Mouse (Mus musculus): ENCODE results near the gene Aoc1. TPM values are rescaled to one million over a fixed set of nuclear protein-coding genes. Genes with fewer than 3 reads are reported as not detected.
"Not testable (repeated sequence)": the region's sequence is repeated elsewhere in the genome, so short reads cannot be mapped to it uniquely, and the experiment has no call there.

Aoc1 gene
- polyA plus RNA-seq, 1 experiment from 2014 or later = not detected

DNA sequence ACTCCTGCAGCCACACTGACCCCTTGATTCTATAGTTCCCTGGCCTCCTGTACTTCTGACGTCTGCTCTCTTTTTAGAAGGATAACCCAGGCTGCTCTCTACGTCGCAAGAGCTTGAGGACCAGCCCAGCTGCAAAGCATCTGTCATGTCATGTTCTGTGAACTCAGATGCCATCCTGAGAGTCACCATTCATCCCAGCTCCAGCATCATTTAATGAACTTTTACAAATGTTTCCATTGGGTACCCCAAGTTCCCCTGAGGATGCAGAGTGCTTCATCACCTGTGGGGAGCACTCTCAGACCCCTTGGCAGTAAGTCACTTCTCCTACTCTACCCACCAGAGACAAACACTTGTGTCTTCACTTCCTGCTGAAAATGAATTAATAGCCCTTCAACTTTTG, 8.5 kb upstream of the Aoc1 start:
- Histone ChIP-seq H3K4me1 (peaks cover 20% of the 10 kb centered on the region), H3K4me2 (no peak overlapping the region), H3K9ac (no peak overlapping the region), H3K27ac (no peak overlapping the region), H3K9me3 (replicated peaks) (no peaks in the 10 kb centered on the region), H3K36me3 (ENCODE audit: poor library complexity, severe bottlenecking) (no peaks in the 10 kb centered on the region), H3K4me3 (no peak overlapping the region), H3K27me3 (peaks cover 77% of the 10 kb centered on the region)
- 71% methylated on average over 3 of the region's 3 CpGs for WGBS
- ATAC-seq = no peak

DNA sequence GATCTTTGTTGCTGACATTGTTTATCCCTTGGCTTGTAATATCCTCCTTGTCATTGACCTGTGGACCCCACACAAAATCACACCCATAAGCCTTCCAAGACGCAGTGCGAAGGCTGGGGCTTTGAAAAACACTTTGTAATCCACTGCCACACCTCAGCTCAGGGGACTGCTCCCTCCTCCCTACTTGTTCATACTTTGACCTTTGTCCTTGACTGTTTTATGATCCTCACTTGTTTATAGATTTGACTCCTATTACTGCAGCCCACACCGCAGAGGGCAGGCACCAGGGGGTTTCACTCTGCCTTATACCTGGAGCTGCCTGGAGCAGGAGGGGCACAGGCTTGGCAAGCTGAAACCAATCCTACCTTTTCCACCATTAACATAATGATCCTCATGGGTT, 8.0 kb upstream of the Aoc1 start:
- 74% methylated on average over 3 of the region's 3 CpGs for WGBS
- Histone ChIP-seq H3K27me3 (peaks cover 79% of the 10 kb centered on the region), H3K36me3 (ENCODE audit: poor library complexity, severe bottlenecking) (no peaks in the 10 kb centered on the region), H3K9ac (no peak overlapping the region), H3K4me2 (no peak overlapping the region), H3K4me1 (peaks cover 20% of the 10 kb centered on the region), H3K27ac (no peak overlapping the region), H3K4me3 (no peak overlapping the region), H3K9me3 (replicated peaks) (no peaks in the 10 kb centered on the region)
- no peak for ATAC-seq

DNA sequence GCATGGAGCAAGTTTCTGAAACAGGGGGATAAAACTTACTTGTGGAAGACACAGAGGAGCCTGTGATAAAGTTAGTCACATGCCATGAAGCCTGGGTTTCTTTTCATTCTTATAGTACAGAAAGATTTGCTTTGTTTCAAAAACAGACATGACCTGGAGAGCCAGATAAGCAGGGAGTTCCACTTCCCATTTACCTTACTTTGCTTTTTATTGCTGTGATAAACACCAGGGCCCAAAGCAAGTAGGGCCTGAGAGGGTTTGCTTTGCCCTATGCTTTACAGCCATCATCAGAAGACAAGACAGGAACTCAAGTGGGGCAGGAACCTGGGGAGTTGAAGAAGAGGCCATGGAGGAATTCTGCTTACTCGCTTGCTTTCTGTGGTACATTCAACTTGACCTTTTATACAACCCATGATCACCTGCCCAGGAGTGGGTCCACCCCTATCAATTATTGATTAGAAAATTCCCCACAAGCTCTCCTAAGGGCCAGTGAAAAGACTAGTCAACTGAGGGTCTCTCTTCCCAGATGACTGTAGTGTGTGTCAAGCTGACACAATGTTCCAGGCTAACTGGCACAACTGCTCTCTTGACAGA, 7.4 kb upstream of the Aoc1 start:
- no peak overlapping the region for H3K4me3 ChIP-seq
- no peaks in the 10 kb centered on the region for H3K36me3 ChIP-seq (ENCODE audit: poor library complexity, severe bottlenecking)
- H3K9ac ChIP-seq = no peak overlapping the region
- H3K9me3 ChIP-seq (replicated peaks) = no peaks in the 10 kb centered on the region
- ATAC-seq = no peak
- WGBS = 93% methylated on average over 1 of the region's 1 CpGs
- H3K27me3 ChIP-seq = peaks cover 79% of the 10 kb centered on the region
- peaks cover 20% of the 10 kb centered on the region for H3K4me1 ChIP-seq
- H3K4me2 ChIP-seq = no peak overlapping the region
- no peak overlapping the region for H3K27ac ChIP-seq

DNA sequence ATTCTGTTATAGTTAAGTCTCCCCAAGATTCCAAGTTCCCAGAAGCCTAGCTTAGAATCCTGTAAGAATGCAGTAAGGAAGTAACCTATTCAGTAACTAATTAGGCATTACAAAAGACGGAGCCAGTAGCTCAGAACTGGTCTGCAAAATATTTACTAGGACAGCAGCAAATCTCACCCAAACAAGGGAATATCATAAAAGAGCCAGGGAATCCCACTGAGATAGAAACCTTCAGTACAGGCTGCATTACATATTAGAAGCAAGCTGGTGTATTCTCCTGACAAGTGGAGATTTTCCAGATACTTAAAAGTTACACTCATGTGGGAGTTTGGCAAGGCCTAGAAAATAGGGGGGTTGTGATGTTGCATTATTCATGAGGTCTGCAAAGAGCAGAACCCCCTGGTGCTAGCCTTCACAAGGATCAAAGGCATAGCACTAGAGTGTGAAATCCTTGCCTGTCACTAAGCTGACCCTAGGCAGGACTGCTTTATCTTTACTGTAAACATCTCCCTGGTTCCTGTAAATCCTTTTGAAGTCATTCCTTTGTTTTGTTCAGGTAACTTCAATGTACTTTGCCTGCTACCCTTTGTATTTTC, 6.2 kb upstream of the Aoc1 start:
- H3K4me3 ChIP-seq; H3K9me3 ChIP-seq (replicated peaks); H3K9ac ChIP-seq; H3K27ac ChIP-seq; H3K4me2 ChIP-seq; ATAC-seq; H3K36me3 ChIP-seq (ENCODE audit: poor library complexity, severe bottlenecking): not testable (repeated sequence)
- 0% methylated on average over 1 of the region's 1 CpGs for WGBS
- Histone ChIP-seq H3K27me3 (peaks cover 76% of the 10 kb centered on the region), H3K4me1 (peaks cover 20% of the 10 kb centered on the region)

DNA sequence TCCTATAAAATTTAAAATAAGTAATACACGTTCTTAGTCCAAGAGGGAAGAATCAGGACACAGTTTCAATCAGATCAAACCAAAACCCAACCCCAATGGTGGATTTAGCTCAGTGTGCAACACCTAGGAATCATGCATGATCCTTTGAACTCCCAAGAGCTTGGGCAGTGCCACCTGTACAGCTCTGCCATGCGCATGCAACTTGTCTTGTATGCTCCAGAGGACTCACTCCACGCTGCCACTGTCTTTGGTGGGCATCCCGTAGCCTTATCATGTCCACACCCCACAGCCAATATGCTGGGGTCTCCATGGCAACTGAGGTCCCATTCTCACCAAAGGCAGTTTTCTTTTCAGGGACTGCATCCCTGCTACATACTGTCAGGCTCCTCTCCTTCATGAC, 5.5 kb upstream of the Aoc1 start:
- H3K4me2 ChIP-seq = no peak overlapping the region
- no peak overlapping the region for H3K9ac ChIP-seq
- H3K4me1 ChIP-seq = peaks cover 20% of the 10 kb centered on the region
- no peaks in the 10 kb centered on the region for H3K9me3 ChIP-seq (replicated peaks)
- H3K27me3 ChIP-seq = peaks cover 76% of the 10 kb centered on the region
- no peak overlapping the region for H3K4me3 ChIP-seq
- ATAC-seq = no peak
- no peaks in the 10 kb centered on the region for H3K36me3 ChIP-seq (ENCODE audit: poor library complexity, severe bottlenecking)
- no peak overlapping the region for H3K27ac ChIP-seq
- WGBS = 36% methylated on average over 4 of the region's 4 CpGs

DNA sequence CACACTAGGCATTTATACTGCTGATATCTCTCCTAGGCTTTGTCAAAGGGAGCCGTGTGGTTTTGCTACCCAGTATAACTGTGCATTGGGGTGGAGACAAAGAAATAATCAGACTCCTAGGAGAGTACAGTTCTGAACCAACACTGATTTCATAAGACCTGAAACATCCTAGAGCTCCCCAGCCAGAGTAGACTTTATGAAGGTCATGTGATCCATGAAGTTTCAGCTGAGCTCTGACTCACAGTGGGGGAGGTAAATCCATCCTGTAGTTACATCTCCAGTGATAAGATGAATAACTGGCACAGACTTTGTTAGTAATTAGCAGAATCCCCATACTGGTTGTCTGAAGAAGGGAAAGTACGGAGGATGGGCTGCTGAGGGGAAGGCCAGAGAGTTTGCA, 2.9 kb upstream of the Aoc1 start:
- ATAC-seq = no peak
- H3K4me2 ChIP-seq = no peak overlapping the region
- WGBS = 88% methylated on average over 2 of the region's 2 CpGs
- H3K4me1 ChIP-seq = peaks cover 20% of the 10 kb centered on the region
- peaks cover 66% of the 10 kb centered on the region for H3K27me3 ChIP-seq
- H3K36me3 ChIP-seq (ENCODE audit: poor library complexity, severe bottlenecking) = no peaks in the 10 kb centered on the region
- no peak overlapping the region for H3K4me3 ChIP-seq
- no peak overlapping the region for H3K27ac ChIP-seq
- H3K9ac ChIP-seq = no peak overlapping the region
- no peaks in the 10 kb centered on the region for H3K9me3 ChIP-seq (replicated peaks)

DNA sequence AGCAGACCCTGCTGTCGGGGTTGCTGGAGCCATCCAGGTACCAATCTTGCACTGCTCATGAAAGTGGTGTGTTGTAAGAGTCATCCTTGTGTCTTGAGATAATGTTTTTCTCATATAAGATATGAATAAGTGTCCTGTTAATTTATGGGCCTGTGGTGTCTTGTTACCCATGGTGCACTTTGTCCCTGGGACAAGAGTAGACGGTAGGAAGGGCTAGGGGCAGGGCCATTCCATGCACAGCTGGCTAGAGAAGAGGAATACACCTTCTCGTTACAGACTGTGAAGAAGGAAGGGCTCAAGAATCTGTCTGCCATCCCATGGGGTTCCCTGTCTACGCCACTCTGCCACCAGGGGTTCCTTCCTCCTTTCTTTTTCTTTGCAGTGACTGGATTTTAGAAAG, 1.9 kb downstream of the Aoc1 start:
- H3K4me1 ChIP-seq = no peaks in the 10 kb centered on the region
- no peaks in the 10 kb centered on the region for H3K9me3 ChIP-seq (replicated peaks)
- ATAC-seq = no peak
- H3K4me3 ChIP-seq = no peak overlapping the region
- H3K27ac ChIP-seq = no peak overlapping the region
- no peak overlapping the region for H3K4me2 ChIP-seq
- peaks cover 29% of the 10 kb centered on the region for H3K27me3 ChIP-seq
- no peak overlapping the region for H3K9ac ChIP-seq
- 81% methylated on average over 4 of the region's 4 CpGs for WGBS
- H3K36me3 ChIP-seq (ENCODE audit: poor library complexity, severe bottlenecking) = no peaks in the 10 kb centered on the region

DNA sequence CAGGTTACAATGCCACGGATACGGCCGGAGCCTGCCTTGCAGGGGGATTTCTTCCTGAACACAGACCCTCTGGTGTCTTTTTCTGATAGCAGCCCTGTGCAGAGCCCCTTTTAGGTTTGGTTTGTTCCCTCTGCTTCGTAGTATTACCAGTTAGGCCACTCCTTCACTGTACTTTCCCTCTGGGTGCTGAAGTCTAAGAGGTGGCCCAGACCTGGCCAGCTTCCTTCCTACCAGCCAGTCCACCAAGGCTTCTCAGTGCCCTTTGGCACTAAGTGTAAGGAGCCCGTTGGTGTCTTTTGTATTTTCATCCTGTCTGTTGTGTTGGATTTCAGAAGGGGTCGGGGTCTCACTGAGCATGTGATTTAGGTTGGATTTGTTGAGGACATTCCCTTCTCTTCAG, 2.8 kb downstream of the Aoc1 start:
- ATAC-seq = no peak
- Histone ChIP-seq H3K4me2 (no peak overlapping the region), H3K36me3 (ENCODE audit: poor library complexity, severe bottlenecking) (no peaks in the 10 kb centered on the region), H3K9ac (no peak overlapping the region), H3K27me3 (peaks cover 20% of the 10 kb centered on the region), H3K4me1 (no peaks in the 10 kb centered on the region), H3K9me3 (replicated peaks) (no peaks in the 10 kb centered on the region), H3K4me3 (no peak overlapping the region), H3K27ac (no peak overlapping the region)
- WGBS = 85% methylated on average over 6 of the region's 6 CpGs

DNA sequence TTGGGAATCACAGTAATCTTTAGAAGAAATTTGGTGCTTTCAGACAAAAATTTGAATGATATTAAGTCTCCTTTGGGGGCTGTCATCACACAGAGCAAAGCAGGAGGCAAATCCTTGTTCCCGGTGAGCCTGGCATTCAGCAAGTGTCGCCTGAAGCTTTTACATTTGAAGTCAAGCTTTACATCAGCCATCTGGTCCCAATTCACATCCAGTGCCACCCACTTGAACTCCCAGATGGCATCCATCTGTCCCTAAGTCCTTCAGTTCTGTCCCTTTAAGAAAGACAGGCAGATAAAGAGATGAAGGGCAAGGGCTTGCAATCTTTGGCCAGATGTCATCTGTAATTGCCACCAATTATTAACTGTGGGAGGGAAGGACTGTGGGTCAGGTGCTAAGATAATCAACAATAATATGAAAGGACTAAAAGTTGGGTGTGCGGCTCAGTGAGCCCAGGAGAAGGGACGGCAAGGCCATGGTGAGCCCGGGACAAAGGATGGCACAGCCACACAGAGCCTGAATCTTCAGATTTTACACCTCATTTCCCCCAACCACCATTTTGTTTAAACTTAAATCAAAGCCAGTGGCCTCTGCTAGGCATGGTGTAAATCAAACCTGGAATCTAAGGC, 3.9 kb downstream of the Aoc1 start:
- H3K4me3 ChIP-seq = no peak overlapping the region
- H3K27me3 ChIP-seq = peaks cover 15% of the 10 kb centered on the region; the same call in 1 of the 2 replicates
- H3K9me3 ChIP-seq (replicated peaks) = no peaks in the 10 kb centered on the region
- no peaks in the 10 kb centered on the region for H3K4me1 ChIP-seq
- peak; percentile 77 for ATAC-seq
- no peak overlapping the region for H3K27ac ChIP-seq
- no peaks in the 10 kb centered on the region for H3K36me3 ChIP-seq (ENCODE audit: poor library complexity, severe bottlenecking)
- H3K9ac ChIP-seq = no peak overlapping the region
- H3K4me2 ChIP-seq = no peak overlapping the region
- WGBS = 57% methylated on average over 5 of the region's 5 CpGs

DNA sequence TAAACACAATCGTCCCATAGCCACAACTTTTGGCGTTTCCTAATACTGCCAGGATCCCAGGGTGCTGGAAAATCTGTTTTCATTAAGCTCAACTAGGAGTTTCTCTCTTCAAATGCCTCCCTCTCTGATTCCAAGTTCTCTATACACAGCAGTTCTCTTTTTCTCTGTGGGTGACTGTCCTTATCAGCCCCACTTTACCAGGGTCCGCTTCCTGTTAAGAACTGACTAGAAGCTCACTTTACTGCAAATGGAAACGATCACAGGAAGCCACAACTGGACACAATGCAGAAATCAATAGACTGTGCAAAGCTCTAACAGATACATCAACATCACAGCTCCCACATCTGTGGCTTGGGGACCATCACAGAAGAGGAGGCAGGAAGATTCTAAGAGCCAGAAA, 21.5 kb downstream of the Aoc1 start:
- WGBS = 73% methylated on average over 4 of the region's 4 CpGs
- Histone ChIP-seq H3K9ac (no peak overlapping the region), H3K4me2 (no peak overlapping the region), H3K4me3 (no peak overlapping the region), H3K36me3 (ENCODE audit: poor library complexity, severe bottlenecking) (no peaks in the 10 kb centered on the region), H3K4me1 (no peaks in the 10 kb centered on the region), H3K9me3 (replicated peaks) (0 out of 2 replicates have a peak, but pooled peaks cover 7% of the 10 kb centered on the region), H3K27me3 (no peaks in the 10 kb centered on the region), H3K27ac (no peak overlapping the region)
- no peak for ATAC-seq

DNA sequence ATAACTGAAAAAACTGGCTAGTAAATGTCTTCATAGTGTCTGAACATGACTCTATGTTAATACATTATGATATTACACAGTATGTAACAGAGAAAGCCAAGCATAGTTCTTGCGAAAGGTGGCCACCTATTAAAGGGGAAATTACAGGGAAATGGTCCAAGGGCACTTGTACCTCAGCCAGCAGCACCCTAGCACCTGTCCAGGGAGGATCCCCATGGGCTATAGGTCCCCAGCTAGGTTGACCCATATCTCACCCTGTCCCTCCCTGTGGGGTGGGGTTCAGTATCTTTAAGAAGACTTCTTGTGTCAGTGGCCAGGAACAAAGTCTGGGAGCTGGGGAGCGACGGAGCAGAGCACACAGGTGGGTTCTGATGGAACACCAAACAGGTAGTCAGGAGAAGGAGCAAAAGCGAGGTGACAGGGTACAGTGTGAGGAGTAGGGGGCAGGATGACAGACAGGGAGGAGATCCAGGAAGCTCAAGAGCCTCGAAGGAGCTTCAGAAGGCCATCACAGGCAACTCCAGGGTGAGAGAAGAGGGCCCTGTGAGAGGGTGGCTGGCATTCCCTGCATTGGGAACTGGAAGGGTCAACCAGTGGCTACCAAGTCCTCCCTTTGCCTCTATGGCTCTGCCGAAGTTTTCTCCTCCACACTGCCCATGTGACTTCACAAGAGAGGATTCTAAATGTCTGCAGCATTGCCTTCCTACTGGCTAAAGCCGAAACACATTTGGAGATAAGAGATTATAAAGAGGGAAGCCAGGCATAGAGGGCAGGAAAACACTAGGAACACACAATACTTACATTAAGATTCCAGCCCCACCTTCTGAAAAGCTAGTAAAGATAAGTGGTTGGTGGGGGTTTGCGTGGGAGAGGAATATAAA, 22.5 kb downstream of the Aoc1 start:
- Histone ChIP-seq H3K4me3 (no peak overlapping the region), H3K4me2 (no peak overlapping the region), H3K27ac (no peak overlapping the region), H3K9ac (no peak overlapping the region), H3K36me3 (ENCODE audit: poor library complexity, severe bottlenecking) (no peaks in the 10 kb centered on the region), H3K27me3 (no peaks in the 10 kb centered on the region), H3K9me3 (replicated peaks) (0 out of 2 replicates have a peak, but pooled peaks cover 7% of the 10 kb centered on the region), H3K4me1 (no peaks in the 10 kb centered on the region)
- WGBS = 86% methylated on average over 8 of the region's 8 CpGs
- no peak for ATAC-seq

DNA sequence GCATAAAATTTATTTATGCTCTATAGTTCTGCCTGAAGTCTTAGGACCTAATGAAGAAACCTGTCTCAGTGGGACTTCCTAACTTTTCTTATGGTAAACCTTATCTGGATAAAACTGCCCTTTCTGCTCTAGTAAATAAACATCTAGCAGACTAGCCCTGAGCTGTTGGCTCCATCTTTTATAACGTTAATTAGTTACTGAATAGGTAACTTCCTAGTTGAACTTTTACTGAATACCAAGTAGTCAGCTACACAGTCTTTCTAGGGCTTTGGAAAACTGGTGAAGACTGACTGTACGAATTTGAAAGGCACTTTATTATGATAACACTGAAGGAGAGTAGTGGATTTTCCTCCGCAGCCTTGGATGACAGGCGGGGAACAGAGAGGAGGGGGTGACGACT, 23.2 kb downstream of the Aoc1 start:
- H3K27me3 ChIP-seq = no peaks in the 10 kb centered on the region
- 0 out of 2 replicates have a peak, but pooled peaks cover 7% of the 10 kb centered on the region for H3K9me3 ChIP-seq (replicated peaks)
- no peak overlapping the region for H3K9ac ChIP-seq
- H3K4me1 ChIP-seq = no peaks in the 10 kb centered on the region
- no peak overlapping the region for H3K27ac ChIP-seq
- WGBS = 77% methylated on average over 5 of the region's 5 CpGs
- no peak overlapping the region for H3K4me2 ChIP-seq
- no peaks in the 10 kb centered on the region for H3K36me3 ChIP-seq (ENCODE audit: poor library complexity, severe bottlenecking)
- no peak overlapping the region for H3K4me3 ChIP-seq
- no peak for ATAC-seq
